Mouse (Mus musculus) hindbrain, embryonic 11.5 days (tissue): ENCODE data around the gene Kdm2b. TPM values are rescaled to one million over a fixed set of nuclear protein-coding genes. Genes with fewer than 3 reads are reported as not detected.

Source experiments
- ATAC-seq: fragments of 200-750 bp; cut with Nextera tagmentation; 2 replicates; pipeline ENCODE4 v1.8.0; 2017; ENCODE audit warnings: mild to moderate bottlenecking, moderate TSS enrichment, moderate library complexity; ENCODE audit not compliant: low FRiP score
- DNase-seq: peaks from one replicate; pipeline ENCODE4 v3.0.0-alpha.2; 2015; ENCODE audit warnings: low spot score
- H3K27ac ChIP-seq: fragments of 300-500 bp; sonication (generic); 2 replicates; pipeline ENCODE4 v1.5.1; 2014; ENCODE audit warnings: mild to moderate bottlenecking, low read depth, low read length
- H3K27me3 ChIP-seq: fragments of 300-500 bp; sonication (generic); 2 replicates; pipeline ENCODE4 v1.6.1; 2014; ENCODE audit warnings: mild to moderate bottlenecking, low read length, moderate library complexity, mixed read lengths; ENCODE audit not compliant: control insufficient read depth, insufficient read depth
- H3K36me3 ChIP-seq: fragments of 300-500 bp; sonication (generic); 2 replicates; pipeline ENCODE4 v1.6.1; 2014; ENCODE audit warnings: mild to moderate bottlenecking, low read length, moderate library complexity, mixed read lengths; ENCODE audit not compliant: control insufficient read depth, insufficient read depth
- H3K4me1 ChIP-seq: fragments of 300-500 bp; sonication (generic); replicated peaks from 2 replicates; pipeline ENCODE4 v1.6.1; 2014; ENCODE audit warnings: low read length, mixed read lengths; ENCODE audit not compliant: control insufficient read depth, insufficient read depth
- H3K4me2 ChIP-seq: fragments of 300-500 bp; sonication (generic); replicated peaks from 2 replicates; pipeline ENCODE4 v1.6.1; 2014; ENCODE audit warnings: mild to moderate bottlenecking, low read depth, low read length
- H3K4me3 ChIP-seq: fragments of 300-500 bp; sonication (generic); 2 replicates; pipeline ENCODE4 v1.5.1; 2014; ENCODE audit warnings: low read depth, low read length
- H3K9ac ChIP-seq: fragments of 300-500 bp; sonication (generic); 2 replicates; pipeline ENCODE4 v1.6.1; 2014; ENCODE audit warnings: low read depth, low read length
- H3K9me3 ChIP-seq: fragments of 300-500 bp; sonication (generic); 2 replicates; pipeline ENCODE4 v1.6.1; 2016; ENCODE audit warnings: low read length; ENCODE audit not compliant: control insufficient read depth
- WGBS: fragments of 180-500 bp; shearing (Covaris S2); extraction: QIAGEN DNeasy Blood & Tissue Kit; methylation state at CpG from one replicate; pipeline ENCODE4 v1.1.7; 2014; 5-methylcytosine and 5-hydroxymethylcytosine counted together
- polyA plus RNA-seq: library from polyadenylated mRNA; unstranded; fragments of >200 nt; fragmentation: Nextera tagmentation; extraction: Ambion mirVana; gene quantifications from 2 replicates; pipeline ENCODE4 v1.2.1, GENCODE M21; 2014

Gene Kdm2b
- polyA plus RNA-seq, 1 experiment from 2014 or later: 67.6 TPM

DNA sequence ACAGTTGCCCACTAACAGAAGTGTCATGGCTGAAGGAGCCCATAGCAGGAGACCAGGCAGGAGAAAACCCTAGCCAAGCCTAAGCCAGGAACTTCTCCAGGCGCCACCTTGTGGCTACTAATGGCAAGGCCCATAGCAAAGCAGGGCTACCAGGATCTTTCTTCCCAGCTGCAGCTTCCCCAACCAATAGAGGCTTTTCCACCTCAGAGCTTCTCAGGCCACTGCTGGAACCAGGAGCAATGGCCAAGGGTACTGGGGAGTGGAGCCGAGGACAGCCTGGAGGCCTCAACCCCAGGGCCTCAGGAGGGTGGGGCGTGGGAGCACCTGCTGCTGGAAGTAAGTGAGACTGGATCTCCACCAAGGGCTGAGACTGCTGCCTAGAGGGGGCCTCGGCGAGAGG is 108.3 kb downstream of the Kdm2b start:
- no peaks in the 10 kb centered on the region for H3K9me3 ChIP-seq
- H3K4me3 ChIP-seq: no peak overlapping the region
- peak; percentile 83 for DNase-seq
- no peak overlapping the region for H3K4me2 ChIP-seq
- ATAC-seq: peak; percentile 63; the same call in 1 of the 2 replicates
- no peaks in the 10 kb centered on the region for H3K4me1 ChIP-seq
- WGBS: 54% methylated on average over 5 of the region's 5 CpGs
- H3K36me3 ChIP-seq: peaks cover 2% of the 10 kb centered on the region; the same call in 1 of the 2 replicates
- H3K27ac ChIP-seq: no peak overlapping the region
- H3K27me3 ChIP-seq: no peaks in the 10 kb centered on the region
- H3K9ac ChIP-seq: no peak overlapping the region

- DNase-seq (no peak), ATAC-seq (no peak)
- Histone ChIP-seq H3K9ac (no peak overlapping the region), H3K4me1 (no peaks in the 10 kb centered on the region), H3K27ac (no peak overlapping the region), H3K9me3 (no peaks in the 10 kb centered on the region), H3K27me3 (no peaks in the 10 kb centered on the region), H3K36me3 (peaks cover 2% of the 10 kb centered on the region; the same call in 1 of the 2 replicates), H3K4me2 (no peak overlapping the region), H3K4me3 (no peak overlapping the region)
- WGBS: 96% methylated on average over 37 of the region's 37 CpGs
Measured at GRCm38 (mm10) chr5:122880241-122880980, 109.2 kb downstream of the Kdm2b start.

GRCm38 (mm10) chr5:122876671-122877070 is 113.0 kb downstream of the Kdm2b start:
- H3K36me3 ChIP-seq: peaks cover 5% of the 10 kb centered on the region; the same call in 1 of the 2 replicates
- WGBS: 76% methylated on average over 3 of the region's 3 CpGs

DNA sequence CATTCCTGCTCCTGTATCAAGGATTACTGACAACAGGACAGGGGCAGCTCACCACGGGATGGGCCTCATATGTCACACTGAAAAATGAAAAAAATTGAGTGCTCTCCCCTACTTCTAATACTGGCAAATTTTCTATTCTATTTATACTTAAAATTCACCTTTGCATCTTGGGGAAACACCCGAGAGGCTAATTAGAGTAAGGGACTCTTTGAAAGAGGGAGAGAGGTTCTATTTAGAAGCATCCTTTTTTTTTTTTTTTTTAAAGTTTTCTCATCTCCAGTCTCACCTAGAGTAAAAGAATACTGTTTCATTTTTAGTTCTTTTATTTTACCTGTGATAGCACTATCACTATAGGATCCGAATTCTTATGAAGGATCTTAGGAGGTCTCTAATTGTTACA is 115.3 kb downstream of the Kdm2b start:
- WGBS: 88% methylated on average over 3 of the region's 3 CpGs
- H3K4me2 ChIP-seq: no peak overlapping the region
- no peaks in the 10 kb centered on the region for H3K9me3 ChIP-seq
- ATAC-seq (no peak), DNase-seq (no peak)
- H3K27me3 ChIP-seq: no peaks in the 10 kb centered on the region
- no peak overlapping the region for H3K27ac ChIP-seq
- H3K9ac ChIP-seq: no peak overlapping the region
- peaks cover 6% of the 10 kb centered on the region; the same call in 1 of the 2 replicates for H3K36me3 ChIP-seq
- H3K4me1 ChIP-seq: no peaks in the 10 kb centered on the region
- H3K4me3 ChIP-seq: no peak overlapping the region

More at GRCm38 (mm10) chr5:122876671-122877070, 113.0 kb downstream of the Kdm2b start:
- no peak for ATAC-seq
- no peak overlapping the region for H3K27ac ChIP-seq
- H3K27me3 ChIP-seq: no peaks in the 10 kb centered on the region
- H3K4me3 ChIP-seq: no peak overlapping the region
- no peaks in the 10 kb centered on the region for H3K4me1 ChIP-seq
- H3K9me3 ChIP-seq: no peaks in the 10 kb centered on the region
- no peak for DNase-seq
- no peak overlapping the region for H3K4me2 ChIP-seq
- H3K9ac ChIP-seq: no peak overlapping the region

DNA sequence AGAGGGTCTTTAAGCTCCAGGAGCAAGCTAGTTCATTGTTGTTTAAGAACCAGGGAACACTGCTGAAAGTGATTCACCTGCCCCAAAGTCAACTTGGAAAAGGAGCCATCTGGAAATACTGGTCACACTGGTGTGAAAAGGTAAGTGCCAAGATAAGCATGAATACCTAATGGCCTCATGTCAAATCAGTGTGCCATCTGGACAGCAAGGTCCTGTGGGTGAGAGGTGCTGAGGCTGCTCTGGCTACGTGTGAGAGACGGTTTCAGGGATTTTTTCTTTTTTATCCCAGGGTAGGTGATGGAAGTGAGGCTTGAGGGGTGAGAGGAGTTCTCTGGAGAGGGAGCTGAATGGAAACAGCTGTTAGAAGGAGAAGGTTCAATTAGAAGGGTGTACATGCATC is 116.0 kb downstream of the Kdm2b start:
- no peak for ATAC-seq
- H3K9me3 ChIP-seq: no peaks in the 10 kb centered on the region
- no peaks in the 10 kb centered on the region for H3K27me3 ChIP-seq
- no peak overlapping the region for H3K4me2 ChIP-seq
- H3K4me3 ChIP-seq: no peak overlapping the region
- no peaks in the 10 kb centered on the region for H3K4me1 ChIP-seq
- WGBS: 76% methylated on average over 2 of the region's 2 CpGs
- peaks cover 6% of the 10 kb centered on the region; the same call in 1 of the 2 replicates for H3K36me3 ChIP-seq
- no peak overlapping the region for H3K9ac ChIP-seq
- no peak for DNase-seq
- no peak overlapping the region for H3K27ac ChIP-seq

DNA sequence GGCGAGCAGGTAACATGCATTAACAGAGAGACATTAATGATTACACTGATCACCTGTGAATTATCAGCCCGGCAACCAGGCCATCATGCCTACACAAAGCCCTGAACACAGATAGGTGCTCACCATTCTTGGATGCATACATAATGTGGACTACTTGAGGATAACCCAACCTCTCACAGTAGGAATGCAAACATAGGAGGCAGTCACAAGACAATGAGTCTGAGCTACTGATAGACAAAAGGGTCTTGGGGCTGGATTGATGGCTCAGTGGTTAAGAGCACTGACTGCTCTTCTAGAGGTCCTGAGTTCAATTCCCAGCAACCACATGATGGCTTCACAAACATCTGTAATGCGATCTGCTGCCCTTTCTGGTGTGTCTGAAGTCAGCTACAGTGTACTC is 117.0 kb downstream of the Kdm2b start:
- H3K9ac ChIP-seq: no peak overlapping the region
- no peaks in the 10 kb centered on the region for H3K9me3 ChIP-seq
- H3K4me3 ChIP-seq: no peak overlapping the region
- no peaks in the 10 kb centered on the region for H3K4me1 ChIP-seq
- WGBS: 92% methylated on average over 3 of the region's 3 CpGs
- H3K36me3 ChIP-seq: peaks cover 9% of the 10 kb centered on the region; the same call in 1 of the 2 replicates
- no peak overlapping the region for H3K27ac ChIP-seq
- no peak overlapping the region for H3K4me2 ChIP-seq
- ATAC-seq (no peak), DNase-seq (no peak)
- no peaks in the 10 kb centered on the region for H3K27me3 ChIP-seq

GRCm38 (mm10) chr5:122863053-122863452 is 126.6 kb downstream of the Kdm2b start:
- Histone ChIP-seq H3K4me1 (no peaks in the 10 kb centered on the region), H3K27me3 (no peaks in the 10 kb centered on the region), H3K4me3 (no peak overlapping the region), H3K9ac (no peak overlapping the region), H3K36me3 (peaks cover 13% of the 10 kb centered on the region; the same call in 1 of the 2 replicates), H3K4me2 (no peak overlapping the region), H3K9me3 (no peaks in the 10 kb centered on the region), H3K27ac (no peak overlapping the region)
- DNase-seq (no peak), ATAC-seq (no peak)
- WGBS: 95% methylated on average over 2 of the region's 2 CpGs

GRCm38 (mm10) chr5:122855858-122856257 is 133.8 kb downstream of the Kdm2b start:
- H3K9me3 ChIP-seq: no peaks in the 10 kb centered on the region
- no peak overlapping the region for H3K9ac ChIP-seq
- no peak overlapping the region for H3K27ac ChIP-seq
- DNase-seq (no peak), ATAC-seq (no peak)
- WGBS: 84% methylated on average over 3 of the region's 3 CpGs
- peaks cover 6% of the 10 kb centered on the region for H3K4me1 ChIP-seq
- H3K4me2 ChIP-seq: no peak overlapping the region
- H3K27me3 ChIP-seq: no peaks in the 10 kb centered on the region
- H3K4me3 ChIP-seq: no peak overlapping the region
- no peaks in the 10 kb centered on the region for H3K36me3 ChIP-seq

DNA sequence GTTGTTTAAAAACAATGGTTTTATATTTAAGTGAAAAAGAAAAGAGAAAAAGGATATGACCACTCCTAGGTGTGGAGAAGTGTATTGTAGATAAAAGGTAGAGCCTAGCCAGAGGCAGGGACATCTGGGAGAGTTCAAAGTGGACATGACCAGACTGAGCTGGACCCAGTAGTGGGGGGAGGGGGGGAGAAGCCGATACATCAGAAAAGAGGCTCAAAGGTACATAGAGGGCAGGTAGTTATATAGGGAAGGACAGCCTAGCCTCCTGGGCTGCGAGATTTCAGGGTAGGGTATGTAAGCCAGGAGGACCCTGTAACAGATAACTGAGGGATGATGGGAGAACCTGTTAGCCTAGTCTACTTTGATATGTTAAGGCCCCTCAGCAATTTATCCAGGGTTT is 137.0 kb downstream of the Kdm2b start:
- Histone ChIP-seq H3K4me1 (peaks cover 6% of the 10 kb centered on the region), H3K27ac (no peak overlapping the region), H3K4me3 (no peak overlapping the region), H3K36me3 (no peaks in the 10 kb centered on the region), H3K27me3 (no peaks in the 10 kb centered on the region), H3K9me3 (no peaks in the 10 kb centered on the region), H3K9ac (no peak overlapping the region), H3K4me2 (no peak overlapping the region)
- ATAC-seq: no peak
- WGBS: 91% methylated on average over 2 of the region's 2 CpGs
- DNase-seq: no peak
